Mouse (Mus musculus): ENCODE measurements around the gene 9130023H24Rik. TPM values are rescaled to one million over a fixed set of nuclear protein-coding genes. Genes with fewer than 3 reads are reported as not detected.

9130023H24Rik gene
- polyA plus RNA-seq, 1 experiment = 3.3 TPM

Other genes with a start within 250 kb of the 9130023H24Rik start
- 0.79 and 3.6 TPM in 2 replicates for gene Pycard, start 244.2 kb downstream of the 9130023H24Rik start, polyA plus RNA-seq (2012; ENCODE audit: insufficient read depth, insufficient read length, missing spikeins)
- gene Trim72, start 234.1 kb downstream of the 9130023H24Rik start, polyA plus RNA-seq (2012; ENCODE audit: insufficient read depth, insufficient read length, missing spikeins) = 0.48 and 2.6 TPM in 2 replicates
- 4.6 and 6.0 TPM in 2 replicates for gene Itgam, start 175.4 kb downstream of the 9130023H24Rik start, polyA plus RNA-seq (2012; ENCODE audit: insufficient read depth, insufficient read length, missing spikeins)
- gene Gm49368, start 175.3 kb downstream of the 9130023H24Rik start, polyA plus RNA-seq (2012; ENCODE audit: insufficient read depth, insufficient read length, missing spikeins) = not detected in 2 replicates
- gene Itgax, start 108.5 kb downstream of the 9130023H24Rik start, polyA plus RNA-seq (2012; ENCODE audit: insufficient read depth, insufficient read length, missing spikeins) = 0.75 TPM in 1 of 2 replicates, not detected in the other
- gene Itgad, start 83.7 kb downstream of the 9130023H24Rik start, polyA plus RNA-seq (2012; ENCODE audit: insufficient read depth, insufficient read length, missing spikeins) = not detected in 2 replicates
- 45.2 and 76.4 TPM in 2 replicates for gene Cox6a2, start 31.6 kb downstream of the 9130023H24Rik start, polyA plus RNA-seq (2012; ENCODE audit: insufficient read depth, insufficient read length, missing spikeins)
- gene Armc5, start 689 bp downstream of the 9130023H24Rik start, polyA plus RNA-seq (2012; ENCODE audit: insufficient read depth, insufficient read length, missing spikeins) = 2.1 and 3.5 TPM in 2 replicates
- 4.5 and 5.5 TPM in 2 replicates for gene Tgfb1i1, start 8.8 kb upstream of the 9130023H24Rik start, polyA plus RNA-seq (2012; ENCODE audit: insufficient read depth, insufficient read length, missing spikeins)
- not detected in 2 replicates for gene Slc5a2, start 27.6 kb upstream of the 9130023H24Rik start, polyA plus RNA-seq (2012; ENCODE audit: insufficient read depth, insufficient read length, missing spikeins)
- 7.6 and 9.8 TPM in 2 replicates for gene BC017158, start 60.1 kb upstream of the 9130023H24Rik start, polyA plus RNA-seq (2012; ENCODE audit: insufficient read depth, insufficient read length, missing spikeins)
- gene Rgs10, start 180.7 kb upstream of the 9130023H24Rik start, polyA plus RNA-seq (2012; ENCODE audit: insufficient read depth, insufficient read length, missing spikeins) = 9.6 and 9.9 TPM in 2 replicates
- 38.1 and 43.4 TPM in 2 replicates for gene Tial1, start 223.7 kb upstream of the 9130023H24Rik start, polyA plus RNA-seq (2012; ENCODE audit: insufficient read depth, insufficient read length, missing spikeins)